Mouse (Mus musculus) E14TG2a.4 (cell line): Measurements from ENCODE around the gene Slc4a1.
"Not testable (repeated sequence)": the region's sequence is repeated elsewhere in the genome, so short reads cannot be mapped to it uniquely, and the experiment has no call there.

Experiments
- H3K27me3 ChIP-seq: 2 replicates; pipeline ENCODE4 v1.6.1; 2014; ENCODE audit warnings: low read length, control low read depth; ENCODE audit not compliant: insufficient read depth
- H3K36me3 ChIP-seq: 2 replicates; pipeline ENCODE4 v1.6.1; 2014; ENCODE audit warnings: low read length, control low read depth; ENCODE audit not compliant: insufficient read depth
- H3K4me1 ChIP-seq: replicated peaks from 2 replicates; pipeline ENCODE4 v1.6.1; 2014; ENCODE audit warnings: low read depth, low read length, control low read depth
- H3K4me3 ChIP-seq: replicated peaks from 2 replicates; pipeline ENCODE4 v1.5.1; 2014; ENCODE audit warnings: mild to moderate bottlenecking, low read length
- H3K9me3 ChIP-seq: 2 replicates; pipeline ENCODE4 v1.6.1; 2014; ENCODE audit warnings: low read length, control low read depth
- CTCF ChIP-seq: conservative IDR thresholded peaks from 2 replicates; pipeline ENCODE4 v1.5.1; 2014; ENCODE audit warnings: low read length
- NANOG ChIP-seq: IDR thresholded peaks from 2 replicates; pipeline ENCODE4 v1.6.1; 2014; ENCODE audit warnings: borderline replicate concordance, low read length, mixed read lengths
- POU5F1 ChIP-seq: IDR thresholded peaks from 2 replicates; pipeline ENCODE4 v1.6.1; 2014; ENCODE audit warnings: low read length, borderline replicate concordance

The Slc4a1 gene

DNA sequence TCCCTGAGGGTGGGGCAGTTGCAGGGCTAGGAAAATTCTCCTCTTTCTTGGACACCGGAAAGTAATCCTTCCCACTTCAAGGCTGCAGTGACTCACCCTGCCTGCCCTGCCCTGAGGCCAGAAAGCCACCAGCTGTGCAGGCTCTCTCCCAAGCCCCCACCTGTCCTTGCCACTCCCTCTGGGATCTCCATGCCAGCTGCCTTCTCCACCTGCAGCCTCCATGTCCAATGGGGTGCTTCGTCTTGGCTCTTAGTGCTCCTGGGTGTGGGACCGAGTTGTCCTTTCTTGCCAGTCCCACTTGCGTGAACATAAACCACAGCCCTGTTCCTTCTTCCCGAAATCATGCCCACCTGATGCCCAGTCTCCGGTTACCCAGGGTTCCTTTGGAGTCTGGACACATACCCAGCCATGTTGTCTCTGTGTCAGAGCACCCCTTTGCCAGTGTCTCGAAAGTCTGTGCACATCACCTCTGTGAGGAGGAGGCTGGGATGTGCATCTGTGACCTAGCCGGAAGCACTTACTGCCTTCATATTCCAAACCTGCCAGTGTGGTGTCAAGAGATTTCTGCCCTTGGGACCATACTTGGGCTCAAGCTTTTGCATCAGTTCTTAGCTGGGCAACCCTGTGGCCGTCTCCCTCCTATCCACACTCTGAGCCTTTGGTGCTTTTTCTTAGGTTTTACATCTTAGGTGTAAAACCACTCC, 28.6 kb upstream of the Slc4a1 start:
- no peaks in the 10 kb centered on the region for H3K9me3 ChIP-seq
- no peak for TF ChIP-seq CTCF
- no peak for TF ChIP-seq POU5F1
- no peak for TF ChIP-seq NANOG
- peaks cover 9% of the 10 kb centered on the region; the same call in 1 of the 2 replicates for H3K36me3 ChIP-seq
- peak overlapping the region; percentile 76 for H3K4me3 ChIP-seq
- peaks cover 74% of the 10 kb centered on the region for H3K4me1 ChIP-seq
- peaks cover 24% of the 10 kb centered on the region for H3K27me3 ChIP-seq

- H3K9me3 ChIP-seq: no peaks in the 10 kb centered on the region
- no peak for TF ChIP-seq POU5F1
- no peak for TF ChIP-seq CTCF
- H3K27me3 ChIP-seq: peaks cover 17% of the 10 kb centered on the region
- H3K4me1 ChIP-seq: peaks cover 67% of the 10 kb centered on the region
- H3K4me3 ChIP-seq: peak overlapping the region; percentile 76
- H3K36me3 ChIP-seq: peaks cover 9% of the 10 kb centered on the region; the same call in 1 of the 2 replicates
Observed at GRCm38 (mm10) chr11:102393719-102394420, 27.9 kb upstream of the Slc4a1 start.

GRCm38 (mm10) chr11:102393238-102393634, 27.2 kb upstream of the Slc4a1 start, which contains the start of gene Rundc3a:
Gene Rundc3a, plus strand, starts transcription at chr11:102393403.
- H3K36me3 ChIP-seq: 0 out of 2 replicates have a peak, but pooled peaks cover 5% of the 10 kb centered on the region
- H3K27me3 ChIP-seq: peaks cover 14% of the 10 kb centered on the region
- H3K4me1 ChIP-seq: peaks cover 61% of the 10 kb centered on the region
- no peaks in the 10 kb centered on the region for H3K9me3 ChIP-seq
- no peak for TF ChIP-seq CTCF
- TF ChIP-seq POU5F1: no peak
- no peak for TF ChIP-seq NANOG
- H3K4me3 ChIP-seq: peak within 1 kb of the TSS; percentile 76

DNA sequence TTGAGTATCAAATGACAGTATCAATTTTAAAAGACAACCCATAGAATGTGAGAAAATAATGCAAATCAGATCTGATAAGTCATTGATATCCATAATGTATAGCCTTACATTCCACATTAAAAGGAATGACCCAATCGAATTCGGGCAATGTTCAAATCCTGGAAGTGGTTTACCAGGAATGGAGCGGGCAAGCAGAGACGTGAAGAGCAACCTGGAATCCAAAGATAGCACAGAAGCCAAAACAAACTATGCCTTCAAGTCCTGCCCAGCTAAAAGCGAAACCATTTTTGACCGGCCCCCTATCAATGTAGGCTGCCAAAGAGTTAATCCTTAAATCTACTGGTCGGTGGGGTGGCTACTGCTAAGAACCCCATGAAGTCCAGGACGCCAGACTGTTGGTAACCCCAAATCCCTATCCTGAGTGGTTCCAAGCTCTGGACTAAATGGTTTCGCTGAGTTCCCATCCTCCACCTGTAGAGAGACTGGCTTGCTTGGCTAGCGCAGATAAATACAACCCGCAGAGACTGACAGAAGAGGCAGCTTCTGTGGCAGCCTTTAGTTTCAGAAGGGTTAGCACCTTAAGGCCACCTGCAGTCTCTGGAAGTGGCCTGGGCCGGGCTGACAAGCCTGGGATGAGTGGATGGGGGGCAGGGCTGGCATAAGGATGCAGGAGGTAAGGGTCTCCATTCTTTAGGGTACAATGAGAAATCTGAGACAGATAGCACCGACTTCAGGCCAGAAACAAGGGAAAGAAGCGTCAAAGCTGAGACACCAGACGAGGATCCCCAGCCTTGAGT, 26.6 kb upstream of the Slc4a1 start:
- H3K36me3 ChIP-seq: 0 out of 2 replicates have a peak, but pooled peaks cover 3% of the 10 kb centered on the region
- TF ChIP-seq NANOG: no peak
- no peak for TF ChIP-seq CTCF
- no peak for TF ChIP-seq POU5F1
- peaks cover 14% of the 10 kb centered on the region for H3K27me3 ChIP-seq

GRCm38 (mm10) chr11:102389436-102389835, 23.4 kb upstream of the Slc4a1 start:
- H3K4me3 ChIP-seq, H3K36me3 ChIP-seq, H3K9me3 ChIP-seq, H3K27me3 ChIP-seq: not testable (repeated sequence)
- H3K4me1 ChIP-seq: peaks cover 35% of the 10 kb centered on the region

More for the DNA sequence above, 26.6 kb upstream of the Slc4a1 start:
- peak overlapping the region; percentile 76 for H3K4me3 ChIP-seq
- no peaks in the 10 kb centered on the region for H3K9me3 ChIP-seq
- H3K4me1 ChIP-seq: peaks cover 59% of the 10 kb centered on the region

DNA sequence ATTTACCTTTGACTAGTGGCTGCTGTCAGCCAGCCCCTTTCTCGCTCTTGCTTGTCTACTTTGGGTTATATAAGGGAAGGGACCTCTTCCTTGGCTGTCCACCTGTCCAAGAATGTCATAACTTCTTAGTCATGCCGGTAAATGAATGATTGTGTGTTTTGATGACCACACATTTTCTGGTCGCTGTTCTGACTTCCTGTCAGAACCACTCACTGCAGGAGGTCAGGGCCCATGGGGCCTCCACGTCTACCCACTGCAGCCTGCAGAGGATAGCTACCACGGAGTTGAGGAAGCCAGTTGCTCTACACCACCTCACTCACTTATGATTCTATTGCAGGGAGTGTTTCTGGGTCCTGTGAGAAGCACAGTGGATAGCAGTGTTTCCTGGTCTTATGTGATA, 20.1 kb upstream of the Slc4a1 start:
- Histone ChIP-seq H3K9me3 (no peaks in the 10 kb centered on the region), H3K4me3 (no peak overlapping the region), H3K4me1 (peaks cover 17% of the 10 kb centered on the region), H3K36me3 (0 out of 2 replicates have a peak, but pooled peaks cover 5% of the 10 kb centered on the region), H3K27me3 (no peaks in the 10 kb centered on the region)
- no peak for TF ChIP-seq CTCF
- TF ChIP-seq POU5F1: no peak

- TF ChIP-seq CTCF: no peak
- TF ChIP-seq POU5F1: no peak
- no peak for TF ChIP-seq NANOG
- peaks cover 22% of the 10 kb centered on the region for H3K4me1 ChIP-seq
- no peaks in the 10 kb centered on the region for H3K9me3 ChIP-seq
- 0 out of 2 replicates have a peak, but pooled peaks cover 5% of the 10 kb centered on the region for H3K36me3 ChIP-seq
- no peaks in the 10 kb centered on the region for H3K27me3 ChIP-seq
- H3K4me3 ChIP-seq: no peak overlapping the region
Observed at GRCm38 (mm10) chr11:102385075-102385474, 19.1 kb upstream of the Slc4a1 start.

DNA sequence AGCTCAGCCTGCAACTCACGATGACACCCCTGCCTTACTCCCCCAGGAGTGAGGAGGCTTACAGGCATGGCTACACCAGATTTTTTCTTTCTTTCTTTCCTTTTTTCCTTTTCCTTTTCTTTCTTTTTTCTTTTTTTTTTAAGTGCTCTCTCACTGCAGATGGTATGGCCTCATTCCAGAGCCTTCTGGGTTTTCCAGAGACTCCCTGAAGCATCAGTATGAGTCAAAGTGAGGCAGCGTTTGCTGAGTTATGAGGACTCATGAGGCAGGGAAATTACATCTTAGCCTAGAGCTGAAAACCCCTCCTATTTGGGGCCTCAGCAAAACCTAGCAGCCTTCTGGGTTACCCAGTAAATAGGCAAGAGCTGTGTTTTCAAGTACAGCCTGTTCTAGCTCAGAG, 18.4 kb upstream of the Slc4a1 start:
- no peaks in the 10 kb centered on the region for H3K27me3 ChIP-seq
- H3K4me3 ChIP-seq: no peak overlapping the region
- H3K4me1 ChIP-seq: peaks cover 22% of the 10 kb centered on the region
- H3K9me3 ChIP-seq: no peaks in the 10 kb centered on the region
- TF ChIP-seq POU5F1 (no peak), NANOG (no peak), CTCF (no peak)
- 0 out of 2 replicates have a peak, but pooled peaks cover 5% of the 10 kb centered on the region for H3K36me3 ChIP-seq
